Mouse (Mus musculus) heart, adult 10 weeks (tissue): ENCODE data around the gene Atp10b. TPM values are rescaled to one million over a fixed set of nuclear protein-coding genes. Genes with fewer than 3 reads are reported as not detected.

Source experiments
- polyA plus RNA-seq: library from polyadenylated mRNA; stranded (reverse); fragments of 350-450 nt; fragmentation: Illumina TruSeq; extraction: RNeasy Lipid Tissue Mini Kit (QIAGEN cat#74804); gene quantifications from one replicate; pipeline ENCODE4 v1.2.3, GENCODE M21; 2014; ENCODE audit warnings: low read depth, low replicate concordance

Atp10b gene
- polyA plus RNA-seq = not detected

GRCm38 (mm10) chr11:43149577-43149976 lies at the start of gene Atp10b:
Gene Atp10b, plus strand, starts transcription at chr11:43149877.

Other genes starting within 250 kb of the Atp10b start
- not detected for gene Gm9972, start 114.1 kb upstream of the Atp10b start, polyA plus RNA-seq